Mouse (Mus musculus) limb, embryonic 12.5 days (tissue): ENCODE results near the gene Igfbp2. TPM values are rescaled to one million over a fixed set of nuclear protein-coding genes. Genes with fewer than 3 reads are reported as not detected.

Experiments
- ATAC-seq: fragments of 200-750 bp; cut with Nextera tagmentation; 2 replicates; pipeline ENCODE4 v1.8.0; 2017; ENCODE audit warnings: low read depth, moderate TSS enrichment; ENCODE audit not compliant: insufficient number of reproducible peaks, insufficient read depth, low FRiP score, low TSS enrichment
- H3K27ac ChIP-seq: fragments of 300-500 bp; sonication (generic); 2 replicates; pipeline ENCODE4 v1.5.1; 2016; ENCODE audit warnings: mild to moderate bottlenecking, moderate library complexity
- H3K27me3 ChIP-seq: fragments of 300-500 bp; sonication (generic); 2 replicates; pipeline ENCODE4 v1.6.1; 2016; ENCODE audit warnings: mild to moderate bottlenecking, moderate library complexity
- H3K36me3 ChIP-seq: fragments of 300-500 bp; sonication (generic); 2 replicates; pipeline ENCODE4 v1.6.1; 2016; ENCODE audit warnings: mild to moderate bottlenecking, moderate library complexity
- H3K4me1 ChIP-seq: fragments of 300-500 bp; sonication (generic); replicated peaks from 2 replicates; pipeline ENCODE4 v1.6.1; 2016
- H3K4me2 ChIP-seq: fragments of 300-500 bp; sonication (generic); 2 replicates; pipeline ENCODE4 v1.6.1; 2016; ENCODE audit warnings: mild to moderate bottlenecking, moderate library complexity
- H3K4me3 ChIP-seq: fragments of 300-500 bp; sonication (generic); replicated peaks from 2 replicates; pipeline ENCODE4 v1.5.1; 2016; ENCODE audit warnings: mild to moderate bottlenecking
- H3K9ac ChIP-seq: fragments of 300-500 bp; sonication (generic); replicated peaks from 2 replicates; pipeline ENCODE4 v1.6.1; 2016; ENCODE audit warnings: mild to moderate bottlenecking, moderate library complexity
- H3K9me3 ChIP-seq: fragments of 300-500 bp; sonication (generic); 2 replicates; pipeline ENCODE4 v1.6.1; 2016; ENCODE audit warnings: mild to moderate bottlenecking, moderate library complexity
- WGBS: fragments of 180-500 bp; shearing (Covaris S2); methylation state at CpG from one replicate; pipeline ENCODE4 v1.1.7; 2016; 5-methylcytosine and 5-hydroxymethylcytosine counted together
- polyA plus RNA-seq: library from polyadenylated mRNA; unstranded; fragments of >200 nt; fragmentation: Nextera tagmentation; extraction: Ambion mirVana; gene quantifications from 2 replicates; pipeline ENCODE4 v1.2.1, GENCODE M21; 2016

Gene Igfbp2
- polyA plus RNA-seq, 1 experiment from 2014 or later, result 319 TPM

GRCm38 (mm10) chr1:72798441-72798840 is 25.9 kb upstream of the Igfbp2 start:
- Histone ChIP-seq H3K9ac (no peak overlapping the region), H3K4me2 (no peak overlapping the region), H3K4me1 (no peaks in the 10 kb centered on the region), H3K9me3 (no peaks in the 10 kb centered on the region), H3K36me3 (no peaks in the 10 kb centered on the region), H3K4me3 (no peak overlapping the region), H3K27me3 (no peaks in the 10 kb centered on the region), H3K27ac (no peak overlapping the region)
- ATAC-seq, result no peak
- 79% methylated on average over 2 of the region's 2 CpGs for WGBS

GRCm38 (mm10) chr1:72804031-72804430 is 20.3 kb upstream of the Igfbp2 start:
- no peak overlapping the region for H3K4me2 ChIP-seq
- H3K4me1 ChIP-seq, result peaks cover 21% of the 10 kb centered on the region
- no peak overlapping the region for H3K4me3 ChIP-seq
- no peak overlapping the region for H3K9ac ChIP-seq
- H3K27ac ChIP-seq, result no peak overlapping the region
- 87% methylated on average over 4 of the region's 4 CpGs for WGBS
- no peaks in the 10 kb centered on the region for H3K36me3 ChIP-seq
- no peaks in the 10 kb centered on the region for H3K27me3 ChIP-seq
- no peak for ATAC-seq
- no peaks in the 10 kb centered on the region for H3K9me3 ChIP-seq

- no peak for ATAC-seq
- H3K9me3 ChIP-seq, result no peaks in the 10 kb centered on the region
- H3K27ac ChIP-seq, result peak overlapping the region; percentile 37; the same call in 1 of the 2 replicates
- no peak overlapping the region for H3K9ac ChIP-seq
- no peaks in the 10 kb centered on the region for H3K36me3 ChIP-seq
- H3K27me3 ChIP-seq, result no peaks in the 10 kb centered on the region
- peaks cover 21% of the 10 kb centered on the region for H3K4me1 ChIP-seq
- 23% methylated on average over 8 of the region's 8 CpGs for WGBS
- H3K4me2 ChIP-seq, result no peak overlapping the region
- no peak overlapping the region for H3K4me3 ChIP-seq
These were observed 19.3 kb upstream of the Igfbp2 start for GRCm38 (mm10) chr1:72805037-72805436.

GRCm38 (mm10) chr1:72805476-72806043 is 18.7 kb upstream of the Igfbp2 start:
- H3K9me3 ChIP-seq, result no peaks in the 10 kb centered on the region
- H3K27me3 ChIP-seq, result no peaks in the 10 kb centered on the region
- no peak overlapping the region for H3K4me3 ChIP-seq
- no peak overlapping the region for H3K9ac ChIP-seq
- peak overlapping the region; percentile 9; the same call in 1 of the 2 replicates for H3K4me2 ChIP-seq
- no peaks in the 10 kb centered on the region for H3K36me3 ChIP-seq
- 14% methylated on average over 4 of the region's 4 CpGs for WGBS
- ATAC-seq, result no peak
- peaks cover 21% of the 10 kb centered on the region for H3K4me1 ChIP-seq
- peak overlapping the region; percentile 82 for H3K27ac ChIP-seq

- WGBS, result 6% methylated on average over 11 of the region's 11 CpGs
- peaks cover 21% of the 10 kb centered on the region for H3K4me1 ChIP-seq
- H3K4me3 ChIP-seq, result no peak overlapping the region
- H3K36me3 ChIP-seq, result no peaks in the 10 kb centered on the region
- no peaks in the 10 kb centered on the region for H3K9me3 ChIP-seq
- ATAC-seq, result peak; percentile 75
- H3K4me2 ChIP-seq, result peak overlapping the region; percentile 9; the same call in 1 of the 2 replicates
- H3K9ac ChIP-seq, result no peak overlapping the region
- H3K27me3 ChIP-seq, result no peaks in the 10 kb centered on the region
- H3K27ac ChIP-seq, result peak overlapping the region; percentile 82
These were observed 18.2 kb upstream of the Igfbp2 start for GRCm38 (mm10) chr1:72806044-72806584.

GRCm38 (mm10) chr1:72809304-72809703 is 15.0 kb upstream of the Igfbp2 start:
- H3K4me2 ChIP-seq, result no peak overlapping the region
- no peak overlapping the region for H3K9ac ChIP-seq
- no peak overlapping the region for H3K27ac ChIP-seq
- H3K27me3 ChIP-seq, result no peaks in the 10 kb centered on the region
- no peaks in the 10 kb centered on the region for H3K9me3 ChIP-seq
- H3K4me3 ChIP-seq, result no peak overlapping the region
- ATAC-seq, result no peak
- H3K4me1 ChIP-seq, result peaks cover 30% of the 10 kb centered on the region
- no peaks in the 10 kb centered on the region for H3K36me3 ChIP-seq
- 96% methylated on average over 7 of the region's 7 CpGs for WGBS

GRCm38 (mm10) chr1:72809951-72810675 is 14.2 kb upstream of the Igfbp2 start:
- no peak overlapping the region for H3K27ac ChIP-seq
- no peaks in the 10 kb centered on the region for H3K36me3 ChIP-seq
- H3K9me3 ChIP-seq, result no peaks in the 10 kb centered on the region
- WGBS, result 87% methylated on average over 7 of the region's 7 CpGs
- H3K4me1 ChIP-seq, result peaks cover 29% of the 10 kb centered on the region
- H3K9ac ChIP-seq, result no peak overlapping the region
- H3K4me2 ChIP-seq, result no peak overlapping the region
- no peaks in the 10 kb centered on the region for H3K27me3 ChIP-seq
- no peak for ATAC-seq
- no peak overlapping the region for H3K4me3 ChIP-seq

- no peaks in the 10 kb centered on the region for H3K9me3 ChIP-seq
- H3K9ac ChIP-seq, result no peak overlapping the region
- H3K4me1 ChIP-seq, result peaks cover 27% of the 10 kb centered on the region
- H3K4me2 ChIP-seq, result no peak overlapping the region
- no peak overlapping the region for H3K27ac ChIP-seq
- WGBS, result 90% methylated on average over 3 of the region's 3 CpGs
- no peak for ATAC-seq
- no peak overlapping the region for H3K4me3 ChIP-seq
- H3K36me3 ChIP-seq, result no peaks in the 10 kb centered on the region
- H3K27me3 ChIP-seq, result no peaks in the 10 kb centered on the region
These were observed 13.2 kb upstream of the Igfbp2 start for GRCm38 (mm10) chr1:72811061-72811460.

- Histone ChIP-seq H3K9me3 (no peaks in the 10 kb centered on the region), H3K4me3 (no peak overlapping the region), H3K27me3 (no peaks in the 10 kb centered on the region), H3K4me1 (peaks cover 20% of the 10 kb centered on the region; the same call in 1 of the 2 replicates), H3K27ac (peak overlapping the region; percentile 50; the same call in 1 of the 2 replicates), H3K36me3 (no peaks in the 10 kb centered on the region), H3K4me2 (no peak overlapping the region), H3K9ac (no peak overlapping the region)
- WGBS, result 48% methylated on average over 5 of the region's 5 CpGs
- no peak for ATAC-seq
These were observed 11.1 kb upstream of the Igfbp2 start for GRCm38 (mm10) chr1:72813089-72813638.

GRCm38 (mm10) chr1:72813639-72814403 is 10.5 kb upstream of the Igfbp2 start:
- ATAC-seq, result no peak

GRCm38 (mm10) chr1:72815184-72815583 is 9.1 kb upstream of the Igfbp2 start:
- Histone ChIP-seq H3K9me3 (no peaks in the 10 kb centered on the region), H3K4me2 (no peak overlapping the region), H3K4me3 (no peak overlapping the region), H3K27me3 (no peaks in the 10 kb centered on the region), H3K36me3 (no peaks in the 10 kb centered on the region), H3K4me1 (peaks cover 20% of the 10 kb centered on the region; the same call in 1 of the 2 replicates), H3K27ac (no peak overlapping the region), H3K9ac (no peak overlapping the region)
- no peak for ATAC-seq
- 62% methylated on average over 5 of the region's 5 CpGs for WGBS

More at GRCm38 (mm10) chr1:72813639-72814403, 10.5 kb upstream of the Igfbp2 start:
- Histone ChIP-seq H3K4me1 (peaks cover 20% of the 10 kb centered on the region; the same call in 1 of the 2 replicates), H3K9me3 (no peaks in the 10 kb centered on the region), H3K36me3 (no peaks in the 10 kb centered on the region), H3K4me2 (no peak overlapping the region), H3K4me3 (no peak overlapping the region), H3K27ac (peak overlapping the region; percentile 50), H3K27me3 (no peaks in the 10 kb centered on the region), H3K9ac (no peak overlapping the region)
- 15% methylated on average over 6 of the region's 6 CpGs for WGBS
